Mouse (Mus musculus) ovary, adult 2 months (tissue): ENCODE data around the gene Cdx4. TPM values are rescaled to one million over a fixed set of nuclear protein-coding genes. Genes with fewer than 3 reads are reported as not detected.

ENCODE experiments used
- polyA plus RNA-seq: library from polyadenylated mRNA; depleted of rRNA; stranded (reverse); fragments of >200 nt; gene quantifications from 2 replicates; pipeline ENCODE4 v1.2.3, GENCODE M21; 2012; rRNA removed

Cdx4 gene
- polyA plus RNA-seq = not detected in 2 replicates

GRCm38 (mm10) chrX:103321146-103321545, at the start of gene Cdx4:
Cdx4 (plus strand) TSS chrX:103321398.

GRCm38 (mm10) chrX:103356287-103356686, 35.1 kb downstream of the Cdx4 start, which contains the start of gene Chic1:
Chic1 (plus strand) TSS chrX:103356476.

Other genes starting within 250 kb of the Cdx4 start
- gene Nap1l2, start 134.8 kb upstream of the Cdx4 start, polyA plus RNA-seq = 1.4 and 6.0 TPM in 2 replicates
- 0.36 and 0.40 TPM in 2 replicates for gene Chic1, start 35.1 kb downstream of the Cdx4 start, polyA plus RNA-seq
- gene Tsx, start 93.1 kb downstream of the Cdx4 start, polyA plus RNA-seq = 0.50 TPM in 1 of 2 replicates, not detected in the other
- not detected in 2 replicates for gene Gm26992, start 100.6 kb downstream of the Cdx4 start, polyA plus RNA-seq